Mouse (Mus musculus): ENCODE measurements around the gene Trio.

DNA sequence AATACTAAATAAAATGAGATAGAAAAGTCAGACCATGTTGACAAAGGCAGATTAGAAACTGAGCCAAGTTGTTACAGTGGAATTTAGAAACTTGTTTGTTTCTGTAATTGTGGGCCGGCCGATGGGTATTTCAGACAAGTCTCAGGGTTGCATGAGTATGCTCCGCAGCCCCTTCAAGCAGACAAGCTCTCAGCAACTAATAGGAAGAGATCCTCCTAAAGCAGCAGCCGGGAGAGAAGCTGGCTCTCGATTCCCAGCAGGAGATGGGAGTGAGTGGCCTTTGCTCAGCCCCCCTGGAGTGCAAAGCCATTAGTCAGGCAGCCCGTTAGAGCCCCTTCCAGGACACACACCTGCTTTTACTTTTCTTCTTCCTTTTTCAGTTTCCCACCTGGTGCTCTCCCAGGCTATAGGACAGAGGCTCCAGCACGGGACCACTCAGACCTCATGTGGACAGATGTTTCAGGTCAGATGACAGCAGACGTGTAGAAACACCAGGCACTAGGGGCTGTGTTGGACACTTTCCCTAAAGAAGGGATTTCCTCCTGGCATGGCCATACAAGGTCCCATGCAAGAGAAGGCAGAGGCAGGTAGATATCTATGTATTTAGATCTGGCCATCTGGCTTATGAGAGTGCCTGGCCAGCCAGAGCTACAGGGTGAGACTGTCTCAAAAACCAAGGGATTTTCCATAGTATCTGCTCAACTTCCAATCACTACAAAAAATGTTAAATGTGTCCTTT is 26.9 kb downstream of the Trio start:
- TF ChIP-seq POLR2A (IDR thresholded peaks at IDR 0.05; ENCODE audit: low read depth, low read length) (no peak), CTCF (IDR thresholded peaks at IDR 0.05; ENCODE audit: extremely low read depth, insufficient read length, insufficient replicate concordance, low read depth, low read length) (no peak)
